Mouse (Mus musculus) limb, embryonic 14.5 days (tissue): ENCODE measurements at regions not wholly inside any gene's neighbourhood (a gene's known extent, or its start where the extent isn't known, plus 50 kb on each side); places are given as distances from the start of the nearest gene placed in this dataset.

Experiments
- ATAC-seq: fragments of 200-750 bp; cut with Nextera tagmentation; 2 replicates; pipeline ENCODE4 v1.8.0; 2017; ENCODE audit warnings: low read depth, moderate number of reproducible peaks, moderate TSS enrichment; ENCODE audit not compliant: low FRiP score
- DNase-seq: peaks from one replicate; pipeline ENCODE4 v3.0.0-alpha.2; 2015; ENCODE audit warnings: low spot score
- H3K27ac ChIP-seq: fragments of 300-500 bp; sonication (generic); replicated peaks from 2 replicates; pipeline ENCODE4 v1.5.1; 2014; ENCODE audit warnings: low read depth, mild to moderate bottlenecking, low read length, moderate library complexity, mixed read lengths
- H3K27me3 ChIP-seq: fragments of 300-500 bp; sonication (generic); 2 replicates; pipeline ENCODE4 v1.6.1; 2014; ENCODE audit warnings: low read length, mixed read lengths; ENCODE audit not compliant: control insufficient read depth, insufficient read depth
- H3K36me3 ChIP-seq: fragments of 300-500 bp; sonication (generic); 2 replicates; pipeline ENCODE4 v1.6.1; 2014; ENCODE audit warnings: mild to moderate bottlenecking, low read length, moderate library complexity, mixed read lengths; ENCODE audit not compliant: control insufficient read depth, insufficient read depth
- H3K4me1 ChIP-seq: fragments of 300-500 bp; sonication (generic); 2 replicates; pipeline ENCODE4 v1.6.1; 2014; ENCODE audit warnings: antibody characterized with exemption, low read length, mixed read lengths; ENCODE audit not compliant: control insufficient read depth, insufficient read depth
- H3K4me2 ChIP-seq: fragments of 300-500 bp; sonication (generic); replicated peaks from 2 replicates; pipeline ENCODE4 v1.6.1; 2014; ENCODE audit warnings: low read depth, mild to moderate bottlenecking, low read length, moderate library complexity; ENCODE audit not compliant: severe bottlenecking
- H3K4me3 ChIP-seq: fragments of 300-500 bp; sonication (generic); replicated peaks from 2 replicates; pipeline ENCODE4 v1.5.1; 2014; ENCODE audit warnings: low read length
- H3K9ac ChIP-seq: fragments of 300-500 bp; sonication (generic); 2 replicates; pipeline ENCODE4 v1.6.1; 2014; ENCODE audit warnings: mild to moderate bottlenecking, low read depth, low read length, moderate library complexity; ENCODE audit not compliant: severe bottlenecking
- H3K9me3 ChIP-seq: fragments of 300-500 bp; sonication (generic); 2 replicates; pipeline ENCODE4 v1.6.1; 2016; ENCODE audit warnings: low read length; ENCODE audit not compliant: control insufficient read depth
- POLR2A ChIP-seq: fragments of 200-500 bp; IDR thresholded peaks from 2 replicates; pipeline ENCODE4 v1.8.0; 2012; ENCODE audit warnings: inconsistent platforms, mild to moderate bottlenecking, moderate library complexity, borderline replicate concordance; ENCODE audit not compliant: insufficient read depth, insufficient read length; ENCODE audit errors: extremely low read depth
- WGBS: fragments of 180-500 bp; shearing (Covaris S2); extraction: QIAGEN DNeasy Blood & Tissue Kit; methylation state at CpG from one replicate; pipeline ENCODE4 v1.1.7; 2014; 5-methylcytosine and 5-hydroxymethylcytosine counted together

GRCm38 (mm10) chr16:7544067-7544466 lies 880.9 kb downstream of the Tmem114 start:
- 31% methylated on average over 4 of the region's 4 CpGs for WGBS
- DNase-seq (no peak), ATAC-seq (no peak)
- H3K9me3 ChIP-seq, result no peaks in the 10 kb centered on the region
- H3K4me1 ChIP-seq, result peaks cover 8% of the 10 kb centered on the region; the same call in 1 of the 2 replicates
- H3K36me3 ChIP-seq, result no peaks in the 10 kb centered on the region
- no peak overlapping the region for H3K9ac ChIP-seq
- 0 out of 2 replicates have a peak overlapping the region, but pooled peaks have one; percentile 43 for H3K27ac ChIP-seq
- H3K4me2 ChIP-seq, result no peak overlapping the region
- H3K4me3 ChIP-seq, result no peak overlapping the region
- no peak for TF ChIP-seq POLR2A
- H3K27me3 ChIP-seq, result no peaks in the 10 kb centered on the region; the same call in 1 of the 2 replicates

GRCm38 (mm10) chr16:7529811-7530210 lies 895.1 kb downstream of the Tmem114 start:
- no peak for ATAC-seq
- no peak overlapping the region for H3K27ac ChIP-seq
- DNase-seq, result no peak
- H3K36me3 ChIP-seq, result no peaks in the 10 kb centered on the region
- TF ChIP-seq POLR2A, result no peak
- H3K4me1 ChIP-seq, result peaks cover 22% of the 10 kb centered on the region
- H3K9me3 ChIP-seq, result no peaks in the 10 kb centered on the region
- H3K9ac ChIP-seq, result no peak overlapping the region
- 44% methylated on average over 2 of the region's 2 CpGs for WGBS
- no peak overlapping the region for H3K4me3 ChIP-seq
- no peak overlapping the region for H3K4me2 ChIP-seq
- no peaks in the 10 kb centered on the region for H3K27me3 ChIP-seq

- no peak for TF ChIP-seq POLR2A
- no peak overlapping the region for H3K27ac ChIP-seq
- H3K9ac ChIP-seq, result no peak overlapping the region
- H3K4me1 ChIP-seq, result peaks cover 22% of the 10 kb centered on the region
- DNase-seq (no peak), ATAC-seq (no peak)
- H3K4me2 ChIP-seq, result no peak overlapping the region
- H3K36me3 ChIP-seq, result no peaks in the 10 kb centered on the region
- no peaks in the 10 kb centered on the region for H3K27me3 ChIP-seq
- 18% methylated on average over 5 of the region's 5 CpGs for WGBS
- no peak overlapping the region for H3K4me3 ChIP-seq
- no peaks in the 10 kb centered on the region for H3K9me3 ChIP-seq
Observed at GRCm38 (mm10) chr16:7528963-7529362, 896.0 kb downstream of the Tmem114 start.

- Histone ChIP-seq H3K4me2 (no peak overlapping the region; the same call in 1 of the 2 replicates), H3K9ac (no peak overlapping the region), H3K27me3 (no peaks in the 10 kb centered on the region), H3K4me3 (no peak overlapping the region), H3K9me3 (no peaks in the 10 kb centered on the region), H3K4me1 (peaks cover 22% of the 10 kb centered on the region), H3K36me3 (no peaks in the 10 kb centered on the region), H3K27ac (no peak overlapping the region)
- WGBS, result 20% methylated on average over 6 of the region's 6 CpGs
- DNase-seq (peak; percentile 57), ATAC-seq (no peak)
- TF ChIP-seq POLR2A, result no peak
Observed at GRCm38 (mm10) chr16:7527923-7528776, 896.8 kb downstream of the Tmem114 start.

- H3K9me3 ChIP-seq, result peaks cover 20% of the 10 kb centered on the region
- no peak for ATAC-seq
- TF ChIP-seq POLR2A, result no peak
- 76% methylated on average over 2 of the region's 2 CpGs for WGBS
- H3K27me3 ChIP-seq, result no peaks in the 10 kb centered on the region
- H3K4me3 ChIP-seq, result no peak overlapping the region
- no peak overlapping the region for H3K4me2 ChIP-seq
- H3K9ac ChIP-seq, result no peak overlapping the region
- H3K27ac ChIP-seq, result no peak overlapping the region
- H3K4me1 ChIP-seq, result no peaks in the 10 kb centered on the region
- no peak for DNase-seq
- no peaks in the 10 kb centered on the region for H3K36me3 ChIP-seq
Observed at GRCm38 (mm10) chr16:7518711-7519110, 906.2 kb downstream of the Tmem114 start.
